Mouse (Mus musculus): ENCODE measurements at regions not wholly inside any gene's neighbourhood (a gene's known extent, or its start where the extent isn't known, plus 50 kb on each side); places are given as distances from the start of the nearest gene placed in this dataset.
"Not testable (repeated sequence)": the region's sequence is repeated elsewhere in the genome, so short reads cannot be mapped to it uniquely, and the experiment has no call there.

DNA sequence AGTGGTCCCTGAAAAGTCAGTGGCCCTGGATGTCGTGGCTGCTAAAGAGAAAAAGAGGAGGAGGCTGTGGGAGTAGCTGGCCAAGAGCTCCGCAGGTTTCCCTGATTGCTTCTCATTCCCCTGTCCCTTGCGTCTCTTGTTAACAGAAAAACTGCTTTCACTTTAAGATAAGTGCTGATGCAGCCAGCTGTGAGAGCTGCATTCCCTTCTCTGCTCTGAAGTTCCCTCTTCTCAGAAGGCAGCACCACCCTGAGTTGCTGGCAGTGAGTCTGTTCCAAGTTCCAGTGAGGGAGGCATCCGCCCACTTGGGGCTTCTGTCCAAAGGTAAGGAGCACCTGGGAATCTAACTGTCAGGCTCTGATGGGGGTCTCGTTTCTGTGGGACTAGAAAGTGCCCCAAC is 63.5 kb downstream of the Olfr693 start:
- DNase-seq, result not testable (repeated sequence)

DNA sequence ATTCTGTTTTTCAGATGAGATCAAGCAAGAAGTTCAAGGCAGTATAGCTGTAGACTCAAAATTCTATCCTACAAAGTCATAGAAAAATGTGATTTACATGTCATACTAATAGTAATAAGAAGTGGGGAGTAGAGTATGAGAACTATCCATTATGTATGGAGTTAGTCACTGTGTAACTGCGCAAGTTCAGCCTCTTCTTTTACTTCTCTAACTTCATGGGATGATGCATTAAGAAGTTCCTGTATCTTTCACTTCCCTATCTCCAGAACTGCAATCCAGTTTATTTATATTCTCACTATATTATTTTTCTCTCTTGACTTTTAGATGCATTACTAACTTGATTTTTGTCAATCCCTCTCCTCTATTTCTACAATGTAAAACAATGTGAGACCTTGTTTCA is 67.7 kb downstream of the Olfr693 start:
- DNase-seq, result no peak

DNA sequence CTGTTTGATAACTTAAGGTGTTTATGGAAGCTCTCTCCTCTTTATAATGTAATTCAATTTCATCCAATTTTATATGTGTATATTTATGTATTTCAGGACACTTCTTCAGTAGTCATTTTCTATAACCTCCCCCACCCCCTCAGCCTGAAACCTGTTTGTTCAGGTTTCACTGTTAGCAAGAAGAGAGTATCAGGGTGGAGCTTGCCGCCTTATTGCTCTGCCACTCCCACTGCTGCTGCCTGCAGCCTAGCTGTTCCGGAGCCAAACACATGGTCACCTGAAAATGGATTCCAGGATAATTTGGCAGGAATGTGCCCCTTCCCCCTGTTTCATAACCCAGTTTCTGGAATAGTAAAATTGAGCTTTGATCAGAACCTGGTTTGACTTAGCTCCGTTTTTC is 100.0 kb downstream of the Olfr693 start:
- DNase-seq, result no peak

DNA sequence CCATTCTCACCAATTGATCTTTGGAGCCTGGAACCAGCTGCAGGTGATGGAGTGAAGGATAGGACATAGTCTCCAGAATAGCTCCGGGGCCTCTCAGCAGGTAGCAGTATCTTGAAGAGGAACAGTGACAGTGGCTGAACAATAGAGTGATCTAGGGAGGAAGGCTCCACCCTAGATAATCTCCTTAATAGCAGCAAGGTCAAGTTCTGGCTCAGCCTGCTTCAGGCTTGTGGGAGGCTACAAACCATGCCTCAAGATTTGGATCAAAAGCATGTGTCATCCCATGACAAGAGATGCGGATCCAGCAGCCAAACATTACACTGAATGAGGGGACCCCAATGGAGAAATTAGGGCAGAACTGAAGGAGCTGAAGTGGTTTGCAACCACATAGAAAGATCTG is 112.1 kb downstream of the Olfr693 start:
- not testable (repeated sequence) for DNase-seq

DNA sequence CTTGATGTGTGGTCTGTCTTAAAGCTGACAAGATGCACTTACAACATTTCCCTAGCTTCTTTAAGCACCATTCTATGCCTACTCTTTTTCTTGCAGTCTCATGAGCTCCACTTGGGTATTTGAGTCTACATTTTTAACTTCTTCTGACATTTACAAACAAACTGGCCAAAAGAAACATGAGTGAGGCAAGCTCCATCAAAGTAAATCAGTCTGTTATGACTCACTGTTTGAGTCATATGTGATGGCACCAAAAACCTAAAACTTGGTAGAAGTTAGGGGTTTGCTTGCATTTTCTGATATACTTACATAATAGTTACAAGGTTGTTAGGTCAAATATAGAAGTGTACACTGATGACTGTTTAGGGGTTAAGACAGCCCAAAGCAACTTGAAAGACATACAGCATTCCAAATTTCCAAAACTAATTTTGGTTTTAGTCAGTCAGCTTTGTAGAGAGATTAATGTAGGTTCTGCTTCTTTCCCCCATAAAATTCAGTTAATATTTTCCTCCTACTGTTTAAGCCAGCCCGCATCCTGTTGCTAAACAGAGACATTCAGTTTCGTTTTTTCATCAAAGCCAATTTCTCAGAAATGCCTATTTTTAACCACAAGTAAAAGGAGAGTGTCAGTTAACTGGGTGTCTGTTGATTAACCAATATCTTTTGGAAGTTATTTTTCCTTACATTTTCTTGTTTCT is 129.4 kb downstream of the Olfr693 start:
- DNase-seq, result no peak

DNA sequence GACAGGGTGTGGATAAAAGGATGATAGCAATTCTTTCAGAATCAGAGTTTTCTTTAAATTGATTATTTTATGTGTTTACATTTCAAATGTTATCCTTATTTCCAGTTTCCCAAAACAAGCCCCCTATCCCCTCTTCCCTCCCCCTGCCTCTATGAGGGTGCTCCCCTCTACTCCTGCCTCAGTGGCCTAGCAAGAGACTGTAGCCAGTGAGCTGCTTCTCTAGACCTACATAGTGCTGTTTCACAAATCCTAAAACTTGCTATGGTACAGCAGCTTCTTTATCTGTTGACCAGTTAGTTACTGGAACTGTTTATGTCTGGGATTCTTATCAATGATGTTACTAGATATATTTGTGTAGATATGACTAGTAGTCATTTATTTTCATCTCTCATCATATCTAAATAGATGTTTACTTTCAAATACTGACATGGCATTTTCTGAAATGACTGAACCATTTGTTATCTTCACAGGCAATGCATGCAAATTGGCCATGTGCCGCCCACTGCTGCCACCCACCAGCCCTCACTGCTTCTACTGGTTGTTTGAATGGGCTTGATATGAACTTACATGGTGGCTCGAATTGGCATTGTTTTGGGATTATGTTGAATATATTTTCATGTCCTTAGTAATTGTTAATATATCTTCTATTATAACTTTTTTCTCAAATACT is 150.8 kb downstream of the Olfr693 start:
- not testable (repeated sequence) for DNase-seq

DNA sequence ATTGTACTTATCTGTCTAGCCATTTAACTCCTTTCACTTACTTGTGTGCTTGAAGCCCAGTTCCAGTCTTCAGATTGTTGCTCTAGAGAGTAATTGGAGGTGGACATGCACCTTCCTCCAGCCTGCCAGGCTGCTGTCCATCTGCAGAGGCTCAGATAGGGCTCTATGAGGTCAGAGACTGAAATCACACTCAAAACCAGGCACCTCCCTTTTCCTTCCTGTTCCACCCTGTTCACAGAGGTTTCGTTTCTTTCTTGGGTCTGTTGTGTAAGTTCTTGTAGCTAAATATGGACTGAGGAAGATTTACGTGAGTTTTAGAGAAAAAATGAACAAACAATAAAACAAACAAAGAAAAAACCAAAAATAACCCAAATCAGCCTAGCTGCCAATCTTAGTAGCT is 151.4 kb downstream of the Olfr693 start:
- DNase-seq, result peak; percentile 9

DNA sequence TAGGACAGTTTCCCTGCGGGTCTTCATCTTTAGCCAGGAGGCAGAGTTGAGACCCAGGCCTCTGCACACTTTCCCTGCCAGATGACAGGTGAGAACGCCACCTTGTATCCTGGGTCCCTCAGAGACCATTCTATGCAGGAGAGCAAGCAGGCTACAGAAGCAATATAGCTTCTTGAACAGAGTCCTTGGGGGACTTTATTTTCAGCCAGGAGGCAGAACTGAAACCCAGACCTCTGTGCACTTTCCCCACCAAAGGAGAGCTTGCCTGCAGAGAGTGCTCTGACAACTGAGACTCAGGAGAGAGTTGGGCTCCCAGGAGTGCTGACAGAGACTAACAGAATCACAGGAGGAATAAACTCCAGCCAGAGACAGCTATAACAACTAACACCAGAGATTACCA is 185.5 kb downstream of the Olfr693 start:
- DNase-seq, result no peak

Data from adrenal gland, adult 8-10 months (tissue).